Mouse (Mus musculus): Measurements from ENCODE around the gene Mindy2.

GRCm38 (mm10) chr9:70611026-70611673 lies 45.8 kb downstream of the Mindy2 start:
- TF ChIP-seq CTCF (IDR thresholded peaks at IDR 0.05; ENCODE audit: low read depth) (no peak), EP300 (IDR thresholded peaks at IDR 0.05; ENCODE audit: low read depth) (no peak)

Measured in liver, postnatal 0 days (tissue).